Mouse (Mus musculus) cerebellum, adult 11 months (tissue): ENCODE measurements around the gene Olfr96.

Experiments
- DNase-seq: peaks from one replicate; pipeline ENCODE4 v3.0.0; 2022

Olfr96 gene

DNA sequence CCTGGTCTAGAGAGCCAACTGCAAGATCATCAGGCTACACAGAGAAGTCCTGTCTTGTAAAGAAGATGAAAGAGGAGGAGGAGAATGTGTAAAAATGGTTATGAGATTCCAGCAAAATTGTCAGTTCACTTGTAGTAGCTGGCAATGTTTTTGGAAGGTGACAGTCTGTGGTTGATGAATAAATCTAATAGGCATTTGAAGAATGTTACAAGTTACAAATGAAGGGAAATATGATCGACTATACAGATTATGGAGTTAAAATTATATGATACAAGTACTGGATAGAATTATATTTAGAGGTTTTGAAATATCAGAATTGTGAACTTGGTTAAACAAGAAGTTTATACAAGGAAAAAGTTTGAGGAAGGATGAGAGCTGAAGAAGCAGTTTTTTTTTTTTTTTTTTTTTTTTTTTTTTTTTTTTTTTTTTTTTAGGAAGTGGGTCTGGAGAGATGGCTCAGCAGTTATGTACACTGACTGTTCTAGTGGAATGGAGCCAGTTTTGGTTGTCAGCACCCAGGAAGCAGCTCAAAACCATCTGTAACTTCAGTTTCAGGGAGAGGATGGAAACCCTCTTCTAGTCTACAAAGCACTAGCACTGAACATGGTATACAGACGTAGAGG, 55.8 kb downstream of the Olfr96 start:
- DNase-seq: no peak
